Mouse (Mus musculus) heart, postnatal 0 days (tissue): ENCODE measurements around the gene Gm5617. TPM values are rescaled to one million over a fixed set of nuclear protein-coding genes. Genes with fewer than 3 reads are reported as not detected.

Experiments
- ATAC-seq: fragments of 200-750 bp; cut with Nextera tagmentation; 2 replicates; pipeline ENCODE4 v1.8.0; 2017; ENCODE audit warnings: low read depth, moderate number of reproducible peaks, moderate library complexity; ENCODE audit not compliant: insufficient read depth
- DNase-seq: peaks from one replicate; pipeline ENCODE4 v3.0.0-alpha.2; 2016; ENCODE audit warnings: low spot score
- H3K27ac ChIP-seq: fragments of 300-500 bp; sonication (generic); 2 replicates; pipeline ENCODE4 v1.5.1; 2014; ENCODE audit warnings: low read depth, mild to moderate bottlenecking
- H3K27me3 ChIP-seq: fragments of 300-500 bp; sonication (generic); 2 replicates; pipeline ENCODE4 v1.6.1; 2014; ENCODE audit warnings: low read length, mixed read lengths; ENCODE audit not compliant: control insufficient read depth, insufficient read depth
- H3K36me3 ChIP-seq: fragments of 300-500 bp; sonication (generic); replicated peaks from 2 replicates; pipeline ENCODE4 v1.6.1; 2014; ENCODE audit warnings: low read length, mixed read lengths; ENCODE audit not compliant: control insufficient read depth, insufficient read depth
- H3K4me1 ChIP-seq: fragments of 300-500 bp; sonication (generic); 2 replicates; pipeline ENCODE4 v1.6.1; 2014; ENCODE audit warnings: antibody characterized with exemption; ENCODE audit not compliant: control insufficient read depth, insufficient read depth
- H3K4me2 ChIP-seq: fragments of 300-500 bp; sonication (generic); 2 replicates; pipeline ENCODE4 v1.6.1; 2014; ENCODE audit warnings: low read depth, mild to moderate bottlenecking, low read length, moderate library complexity
- H3K4me3 ChIP-seq: fragments of 300-500 bp; sonication (generic); 2 replicates; pipeline ENCODE4 v1.5.1; 2014; ENCODE audit warnings: low read depth, low read length
- H3K9ac ChIP-seq: fragments of 300-500 bp; sonication (generic); replicated peaks from 2 replicates; pipeline ENCODE4 v1.6.1; 2014; ENCODE audit warnings: low read depth, low read length, mixed read lengths
- H3K9me3 ChIP-seq: fragments of 300-500 bp; sonication (generic); replicated peaks from 2 replicates; pipeline ENCODE4 v1.6.1; 2016; ENCODE audit warnings: low read length; ENCODE audit not compliant: control insufficient read depth
- CTCF ChIP-seq: IDR thresholded peaks from 2 replicates; pipeline ENCODE4 v1.5.1; 2016; ENCODE audit warnings: antibody characterized with exemption, control low read depth, low read depth
- EP300 ChIP-seq: IDR thresholded peaks from 2 replicates; pipeline ENCODE4 v1.6.1; 2016; ENCODE audit warnings: antibody characterized with exemption, low read depth
- WGBS: fragments of 180-500 bp; shearing (Covaris S2); extraction: QIAGEN DNeasy Blood & Tissue Kit; methylation state at CpG from one replicate; pipeline ENCODE4 v1.1.7; 2014; 5-methylcytosine and 5-hydroxymethylcytosine counted together
- polyA plus RNA-seq: library from polyadenylated mRNA; unstranded; fragments of >200 nt; fragmentation: Nextera tagmentation; extraction: Ambion mirVana; gene quantifications from 2 replicates; pipeline ENCODE4 v1.2.1, GENCODE M21; 2015
- total RNA-seq: library from RNA; depleted of rRNA; stranded (reverse); fragments of >200 nt; gene quantifications from 2 replicates; pipeline ENCODE4 v1.2.3, GENCODE M21; 2014; ENCODE audit warnings: low replicate concordance

Gene Gm5617
- total and polyA plus RNA-seq, 2 experiments from 2014 or later = 43.3 to 63.4 TPM

- peak overlapping the region; percentile 58 for H3K9ac ChIP-seq
- H3K4me3 ChIP-seq = peak overlapping the region; percentile 71
- peak overlapping the region; percentile 2; the same call in 1 of the 2 replicates for H3K27ac ChIP-seq
- H3K4me1 ChIP-seq = peaks cover 12% of the 10 kb centered on the region
- no peak for DNase-seq
- H3K9me3 ChIP-seq = no peaks in the 10 kb centered on the region
- peak; percentile 2; the same call in 1 of the 2 replicates for ATAC-seq
- H3K4me2 ChIP-seq = peak overlapping the region; percentile 82
- peaks cover 17% of the 10 kb centered on the region for H3K36me3 ChIP-seq
- no peak for TF ChIP-seq CTCF
- TF ChIP-seq EP300 = no peak
- WGBS = 6% methylated on average over 25 of the region's 25 CpGs
- no peaks in the 10 kb centered on the region for H3K27me3 ChIP-seq
Observed at GRCm38 (mm10) chr9:48479838-48480410, 15.3 kb upstream of the Gm5617 start.

GRCm38 (mm10) chr9:48480411-48481213 lies 14.6 kb upstream of the Gm5617 start, which contains the start of gene Rexo2:
Gene Rexo2, minus strand, starts transcription at chr9:48480623.
- Histone ChIP-seq H3K4me2 (peak within 1 kb of the TSS; percentile 82), H3K9ac (peak within 1 kb of the TSS; percentile 58), H3K4me1 (peaks cover 12% of the 10 kb centered on the region), H3K4me3 (peak within 1 kb of the TSS; percentile 71), H3K27me3 (no peaks in the 10 kb centered on the region), H3K36me3 (peaks cover 16% of the 10 kb centered on the region), H3K9me3 (no peaks in the 10 kb centered on the region), H3K27ac (peak within 1 kb of the TSS; percentile 2; the same call in 1 of the 2 replicates)
- TF ChIP-seq CTCF = no peak
- TF ChIP-seq EP300 = no peak
- ATAC-seq (peak; percentile 100), DNase-seq (peak; percentile 95)
- under 1% methylated on average over 49 of the region's 49 CpGs for WGBS

GRCm38 (mm10) chr9:48481214-48482134 lies 13.8 kb upstream of the Gm5617 start:
- Histone ChIP-seq H3K9me3 (no peaks in the 10 kb centered on the region), H3K27me3 (no peaks in the 10 kb centered on the region), H3K9ac (no peak overlapping the region; the same call in 1 of the 2 replicates), H3K36me3 (peaks cover 16% of the 10 kb centered on the region), H3K4me1 (peaks cover 12% of the 10 kb centered on the region), H3K4me2 (peak overlapping the region; percentile 82), H3K4me3 (peak overlapping the region; percentile 71), H3K27ac (no peak overlapping the region)
- DNase-seq = no peak
- no peak for ATAC-seq
- TF ChIP-seq CTCF = no peak
- TF ChIP-seq EP300 = no peak
- WGBS = 26% methylated on average over 20 of the region's 20 CpGs

GRCm38 (mm10) chr9:48495548-48495932 lies 298 bp downstream of the Gm5617 start:
- Histone ChIP-seq H3K27ac (peak overlapping the region; percentile 91), H3K9ac (peak overlapping the region; percentile 71), H3K36me3 (peaks cover 31% of the 10 kb centered on the region), H3K4me1 (peaks cover 15% of the 10 kb centered on the region), H3K4me2 (peak overlapping the region; percentile 88), H3K4me3 (peak overlapping the region; percentile 67), H3K9me3 (no peaks in the 10 kb centered on the region), H3K27me3 (0 out of 2 replicates have a peak, but pooled peaks cover 4% of the 10 kb centered on the region)
- TF ChIP-seq EP300 = peak; percentile 32; the same call in 1 of the 2 replicates
- no peak for TF ChIP-seq CTCF
- WGBS = 2% methylated on average over 34 of the region's 34 CpGs
- peak; percentile 47 for ATAC-seq
- peak; percentile 41 for DNase-seq

- H3K9me3 ChIP-seq = no peaks in the 10 kb centered on the region
- H3K36me3 ChIP-seq = no peaks in the 10 kb centered on the region
- no peak for TF ChIP-seq CTCF
- no peak for TF ChIP-seq EP300
- H3K9ac ChIP-seq = no peak overlapping the region
- 0 out of 2 replicates have a peak, but pooled peaks cover 4% of the 10 kb centered on the region for H3K27me3 ChIP-seq
- no peak overlapping the region for H3K27ac ChIP-seq
- peaks cover under 1% of the 10 kb centered on the region for H3K4me1 ChIP-seq
- 72% methylated on average over 7 of the region's 7 CpGs for WGBS
- no peak overlapping the region for H3K4me2 ChIP-seq
- no peak for ATAC-seq
- no peak for DNase-seq
- H3K4me3 ChIP-seq = no peak overlapping the region
Observed at GRCm38 (mm10) chr9:48501192-48501591, 6.0 kb downstream of the Gm5617 start.
